Mouse (Mus musculus): ENCODE measurements around the gene Hist4h4. TPM values are rescaled to one million over a fixed set of nuclear protein-coding genes. Genes with fewer than 3 reads are reported as not detected.

Gene Hist4h4
- total and polyA plus RNA-seq, 3 experiments = 0.16 to 78.2 (median 3.6) TPM

DNA sequence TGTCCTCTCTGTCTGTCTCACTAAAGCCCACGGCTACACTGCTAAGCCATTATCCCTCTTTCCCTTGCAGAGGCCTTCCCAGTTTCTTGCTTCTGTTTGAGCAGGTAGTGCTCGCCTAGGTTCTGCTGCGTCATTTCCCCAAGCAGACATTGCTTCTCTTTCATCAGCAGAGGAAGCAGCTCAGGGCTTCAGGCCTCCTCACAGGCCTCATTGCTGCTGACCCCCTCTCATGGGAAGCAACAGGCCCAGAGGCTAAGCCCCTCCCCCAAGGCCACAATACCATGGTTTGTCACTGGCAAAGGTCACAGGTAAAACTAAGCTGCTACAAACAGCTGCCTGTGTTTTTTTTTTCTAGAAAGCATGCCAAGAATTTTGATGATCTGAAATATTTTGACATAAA, 48.5 kb upstream of the Hist4h4 start:
- no peak for TF ChIP-seq CTCF (conservative IDR thresholded peaks at IDR 0.05 in 1 of 2, IDR thresholded peaks at IDR 0.05 in 1 of 2; ENCODE audit: low read depth in 2 of 2, low read length in 2 of 2)
- Histone ChIP-seq H3K36me3 (replicated peaks in 1 of 2; ENCODE audit: control insufficient read depth in 1 of 2, insufficient read depth in 1 of 2, low read length in 1 of 2) (peaks cover 14 to 46% of the 10 kb centered on the region in 2 experiments), H3K27me3 (replicated peaks) (no peaks in the 10 kb centered on the region), H3K4me3 (replicated peaks in 1 of 3; ENCODE audit: low read depth in 2 of 3, low read length in 2 of 3, poor library complexity in 1 of 3) (no peak overlapping the region), H3K4me2 (ENCODE audit: insufficient read depth, low read depth, poor library complexity, severe bottlenecking) (no peak overlapping the region), H3K9ac (ENCODE audit: insufficient read depth, low read depth) (no peak overlapping the region), H3K79me2 (replicated peaks; ENCODE audit: control insufficient read depth, extremely low read depth, insufficient read depth, poor library complexity, severe bottlenecking) (no peaks in the 10 kb centered on the region), H3K27ac (ENCODE audit: insufficient read depth, low read depth) (no peak overlapping the region), H3K4me1 (ENCODE audit: control insufficient read depth in 1 of 2, insufficient read depth in 2 of 2) (peaks cover 34 to 77% of the 10 kb centered on the region in 2 experiments), H3K9me3 (replicated peaks; ENCODE audit: low read length) (no peaks in the 10 kb centered on the region)
- in situ Hi-C loops (cut with MboI; ENCODE audit: low pct_ligation_motif_present, low pct_unique_long_range_greater_than_20kb, low sequenced_read_pairs) = no loop called here
- no peak for DNase-seq (ENCODE audit: extremely low read depth)
- dilution Hi-C loops (cut with MboI; ENCODE audit: extremely low pct_ligation_motif_present, extremely low pct_unique_long_range_greater_than_20kb, low sequenced_read_pairs) = loop anchor here (25.0 kb wide), 1 partner anchor 135 kb away; no protein-coding TSS in a partner anchor

DNA sequence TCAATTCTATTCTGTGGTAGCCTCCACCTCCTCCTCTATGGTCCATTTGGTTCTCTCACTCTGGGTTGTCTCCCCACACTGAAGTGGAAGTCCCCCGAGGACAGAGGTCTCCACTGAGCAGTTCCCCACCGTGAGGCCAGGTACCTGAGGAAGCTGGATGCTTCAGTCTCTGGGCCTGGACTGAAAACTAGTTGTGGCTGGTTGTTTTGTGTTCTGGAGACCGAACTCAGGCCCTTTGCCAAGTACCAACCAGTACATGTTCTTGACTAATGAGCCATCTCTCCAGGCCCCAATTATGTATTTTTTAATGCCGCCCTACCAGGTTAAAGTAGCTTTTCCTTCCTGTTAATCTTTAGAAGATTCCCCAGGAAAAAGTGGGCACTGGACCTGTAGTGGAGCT, 48.1 kb upstream of the Hist4h4 start:
- Histone ChIP-seq H3K4me3 (replicated peaks in 1 of 3; ENCODE audit: low read depth in 2 of 3, low read length in 2 of 3, poor library complexity in 1 of 3) (no peak overlapping the region), H3K79me2 (replicated peaks; ENCODE audit: control insufficient read depth, extremely low read depth, insufficient read depth, poor library complexity, severe bottlenecking) (no peaks in the 10 kb centered on the region), H3K27me3 (replicated peaks) (no peaks in the 10 kb centered on the region), H3K9ac (ENCODE audit: insufficient read depth, low read depth) (no peak overlapping the region; the same call in 1 of the 2 replicates), H3K4me1 (ENCODE audit: control insufficient read depth in 1 of 2, insufficient read depth in 2 of 2) (peaks cover 34 to 78% of the 10 kb centered on the region in 2 experiments), H3K36me3 (replicated peaks in 1 of 2; ENCODE audit: control insufficient read depth in 1 of 2, insufficient read depth in 1 of 2, low read length in 1 of 2) (peaks cover 12 to 47% of the 10 kb centered on the region in 2 experiments), H3K27ac (ENCODE audit: insufficient read depth, low read depth) (no peak overlapping the region), H3K4me2 (ENCODE audit: insufficient read depth, low read depth, poor library complexity, severe bottlenecking) (no peak overlapping the region), H3K9me3 (replicated peaks; ENCODE audit: low read length) (no peaks in the 10 kb centered on the region)
- DNase-seq (ENCODE audit: extremely low read depth) = no peak
- in situ Hi-C loops (cut with MboI; ENCODE audit: low pct_ligation_motif_present, low pct_unique_long_range_greater_than_20kb, low sequenced_read_pairs) (no loop called here), dilution Hi-C loops (cut with MboI; ENCODE audit: extremely low pct_ligation_motif_present, extremely low pct_unique_long_range_greater_than_20kb, low sequenced_read_pairs) (loop anchor here (25.0 kb wide), 1 partner anchor 135 kb away; no protein-coding TSS in a partner anchor)
- no peak for TF ChIP-seq ZC3H11A (IDR thresholded peaks at IDR 0.05; ENCODE audit: low read depth, low read length)
- TF ChIP-seq POLR2A (IDR thresholded peaks at IDR 0.05; ENCODE audit: low read depth, low read length) = no peak
- no peak for TF ChIP-seq SIN3A (IDR thresholded peaks at IDR 0.05; ENCODE audit: low read length)
- no peak for TF ChIP-seq JUN (IDR thresholded peaks at IDR 0.05; ENCODE audit: insufficient read depth, low read depth, low read length)
- no peak for TF ChIP-seq HCFC1 (IDR thresholded peaks at IDR 0.05; ENCODE audit: low read depth, low read length)
- TF ChIP-seq EP300 (IDR thresholded peaks at IDR 0.05; ENCODE audit: low read length) = no peak

DNA sequence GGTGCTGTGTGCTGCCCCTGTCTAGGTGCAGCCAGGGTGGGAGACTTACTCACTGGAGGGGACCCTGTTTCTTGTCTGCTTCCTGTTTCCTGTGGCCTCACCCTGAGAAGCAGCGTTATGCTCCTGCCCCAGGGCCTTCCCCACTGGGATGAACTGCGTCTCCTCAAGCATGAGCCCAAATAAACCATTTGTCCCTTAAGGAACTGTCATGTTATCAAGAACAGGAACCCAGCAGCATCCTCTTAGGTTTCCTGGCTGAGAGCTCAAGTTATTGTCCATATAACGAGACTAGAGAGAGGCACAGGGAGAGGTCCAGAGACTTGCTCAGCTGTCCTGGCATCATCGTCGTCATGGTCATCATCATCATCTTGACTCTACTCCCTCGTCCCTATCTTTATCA, 46.1 kb upstream of the Hist4h4 start:
- in situ Hi-C loops (cut with MboI; ENCODE audit: low pct_ligation_motif_present, low pct_unique_long_range_greater_than_20kb, low sequenced_read_pairs) = no loop called here
- H3K27ac ChIP-seq (ENCODE audit: insufficient read depth, low read depth) = no peak overlapping the region
- TF ChIP-seq EP300 (IDR thresholded peaks at IDR 0.05; ENCODE audit: low read length) (no peak), NELFE (IDR thresholded peaks at IDR 0.05; ENCODE audit: low read depth, low read length) (no peak), NRF1 (IDR thresholded peaks at IDR 0.05; ENCODE audit: low read depth, low read length) (no peak), RAD21 (IDR thresholded peaks at IDR 0.05; ENCODE audit: low read depth, low read length) (no peak), ZNF384 (IDR thresholded peaks at IDR 0.05; ENCODE audit: low read depth, low read length) (no peak), USF1 (IDR thresholded peaks at IDR 0.05; ENCODE audit: low read depth, low read length) (no peak), TCF12 (IDR thresholded peaks at IDR 0.05; ENCODE audit: low read depth, low read length) (no peak), POLR2AphosphoS2 (IDR thresholded peaks at IDR 0.05; ENCODE audit: low read depth, low read length) (no peak), MEF2A (IDR thresholded peaks at IDR 0.05; ENCODE audit: borderline replicate concordance, low read depth, low read length) (no peak), CHD1 (IDR thresholded peaks at IDR 0.05; ENCODE audit: low read depth, low read length) (no peak), MAFK (IDR thresholded peaks at IDR 0.05; ENCODE audit: insufficient replicate concordance, low read length) (no peak), SMC3 (IDR thresholded peaks at IDR 0.05; ENCODE audit: low read depth, low read length) (no peak), E2F4 (IDR thresholded peaks at IDR 0.05; ENCODE audit: insufficient replicate concordance, low read depth, low read length) (no peak), CTCF (conservative IDR thresholded peaks at IDR 0.05 in 1 of 2, IDR thresholded peaks at IDR 0.05 in 1 of 2; ENCODE audit: low read depth in 2 of 2, low read length in 2 of 2) (no peak), HCFC1 (IDR thresholded peaks at IDR 0.05; ENCODE audit: low read depth, low read length) (no peak), ZKSCAN1 (IDR thresholded peaks at IDR 0.05; ENCODE audit: borderline replicate concordance, low read depth, low read length) (no peak)
- H3K4me1 ChIP-seq (ENCODE audit: control insufficient read depth in 1 of 2, insufficient read depth in 2 of 2) = peaks cover 29 to 72% of the 10 kb centered on the region in 2 experiments
- dilution Hi-C loops (cut with MboI; ENCODE audit: extremely low pct_ligation_motif_present, extremely low pct_unique_long_range_greater_than_20kb, low sequenced_read_pairs) = loop anchor here (25.0 kb wide), 1 partner anchor 137 kb away; no protein-coding TSS in a partner anchor
- H3K36me3 ChIP-seq (replicated peaks in 1 of 2; ENCODE audit: control insufficient read depth in 1 of 2, insufficient read depth in 1 of 2, low read length in 1 of 2) = peaks cover 14 to 55% of the 10 kb centered on the region in 2 experiments
- DNase-seq (ENCODE audit: extremely low read depth) = no peak
- peaks cover 2% of the 10 kb centered on the region; the same call in 1 of the 2 replicates for H3K79me2 ChIP-seq (replicated peaks; ENCODE audit: control insufficient read depth, extremely low read depth, insufficient read depth, poor library complexity, severe bottlenecking)
- H3K9me3 ChIP-seq (replicated peaks; ENCODE audit: low read length) = no peaks in the 10 kb centered on the region
- no peak overlapping the region for H3K9ac ChIP-seq (ENCODE audit: insufficient read depth, low read depth)
- no peak overlapping the region for H3K4me3 ChIP-seq (replicated peaks in 1 of 3; ENCODE audit: low read depth in 2 of 3, low read length in 2 of 3, poor library complexity in 1 of 3)
- H3K27me3 ChIP-seq (replicated peaks) = no peaks in the 10 kb centered on the region
- H3K4me2 ChIP-seq (ENCODE audit: insufficient read depth, low read depth, poor library complexity, severe bottlenecking) = no peak overlapping the region
